Mouse (Mus musculus) heart, embryonic 16.5 days (tissue): ENCODE results near the gene Rpgrip1. TPM values are rescaled to one million over a fixed set of nuclear protein-coding genes. Genes with fewer than 3 reads are reported as not detected.
A peak's percentile ranks its signal among the peaks of the same experiment; 100 is the strongest.

Experiments used
- ATAC-seq: fragments of 200-750 bp; cut with Nextera tagmentation; replicated peaks from 2 replicates; pipeline ENCODE4 v1.8.0; 2017; ENCODE audit warnings: moderate number of reproducible peaks; ENCODE audit not compliant: insufficient read depth, low FRiP score; ENCODE audit errors: extremely low read depth
- H3K27ac ChIP-seq: fragments of 300-500 bp; sonication (generic); 2 replicates; pipeline ENCODE4 v1.5.1; 2014; ENCODE audit warnings: mild to moderate bottlenecking, low read length, control low read depth, moderate library complexity
- H3K27me3 ChIP-seq: fragments of 300-500 bp; sonication (generic); 2 replicates; pipeline ENCODE4 v1.6.1; 2014; ENCODE audit warnings: low read length, mixed read lengths; ENCODE audit not compliant: control insufficient read depth, insufficient read depth
- H3K36me3 ChIP-seq: fragments of 300-500 bp; sonication (generic); 2 replicates; pipeline ENCODE4 v1.6.1; 2014; ENCODE audit not compliant: control insufficient read depth, insufficient read depth
- H3K4me1 ChIP-seq: fragments of 300-500 bp; sonication (generic); 2 replicates; pipeline ENCODE4 v1.6.1; 2014; ENCODE audit warnings: low read length, mixed read lengths; ENCODE audit not compliant: control insufficient read depth, insufficient read depth
- H3K4me2 ChIP-seq: fragments of 300-500 bp; sonication (generic); 2 replicates; pipeline ENCODE4 v1.6.1; 2014; ENCODE audit warnings: low read depth, mild to moderate bottlenecking, control low read depth, low read length
- H3K4me3 ChIP-seq: fragments of 300-500 bp; sonication (generic); 2 replicates; pipeline ENCODE4 v1.5.1; 2014; ENCODE audit warnings: mild to moderate bottlenecking, control low read depth, low read length
- H3K9ac ChIP-seq: fragments of 300-500 bp; sonication (generic); 2 replicates; pipeline ENCODE4 v1.6.1; 2014; ENCODE audit warnings: low read length, control low read depth
- H3K9me3 ChIP-seq: fragments of 300-500 bp; sonication (generic); replicated peaks from 2 replicates; pipeline ENCODE4 v1.6.1; 2016; ENCODE audit warnings: low read length; ENCODE audit not compliant: control insufficient read depth
- WGBS: fragments of 180-500 bp; shearing (Covaris S2); extraction: QIAGEN DNeasy Blood & Tissue Kit; methylation state at CpG from one replicate; pipeline ENCODE4 v1.1.7; 2014; 5-methylcytosine and 5-hydroxymethylcytosine counted together
- polyA plus RNA-seq: library from polyadenylated mRNA; unstranded; fragments of >200 nt; fragmentation: Nextera tagmentation; extraction: Ambion mirVana; gene quantifications from 2 replicates; pipeline ENCODE4 v1.2.1, GENCODE M21; 2015

Gene Rpgrip1
- polyA plus RNA-seq, 1 experiment from 2014 or later, result 24.7 TPM

- peak; percentile 58; the same call in 1 of the 2 replicates for ATAC-seq
- H3K4me1 ChIP-seq, result peaks cover 9% of the 10 kb centered on the region; the same call in 1 of the 2 replicates
- WGBS, result 32% methylated on average over 19 of the region's 19 CpGs
- H3K27me3 ChIP-seq, result no peaks in the 10 kb centered on the region
- peak overlapping the region; percentile 8 for H3K27ac ChIP-seq
- peak overlapping the region; percentile 62 for H3K4me2 ChIP-seq
- H3K9me3 ChIP-seq, result no peaks in the 10 kb centered on the region
- H3K9ac ChIP-seq, result peak overlapping the region; percentile 58; the same call in 1 of the 2 replicates
- peak overlapping the region; percentile 45 for H3K4me3 ChIP-seq
- H3K36me3 ChIP-seq, result no peaks in the 10 kb centered on the region
These were observed 30.3 kb downstream of the Rpgrip1 start for GRCm38 (mm10) chr14:52140577-52141444.

- no peak for ATAC-seq
- Histone ChIP-seq H3K9me3 (no peaks in the 10 kb centered on the region), H3K4me2 (peak overlapping the region; percentile 62; the same call in 1 of the 2 replicates), H3K36me3 (no peaks in the 10 kb centered on the region), H3K4me3 (peak overlapping the region; percentile 45; the same call in 1 of the 2 replicates), H3K27me3 (no peaks in the 10 kb centered on the region), H3K27ac (no peak overlapping the region), H3K4me1 (peaks cover 9% of the 10 kb centered on the region; the same call in 1 of the 2 replicates), H3K9ac (no peak overlapping the region)
- WGBS, result 58% methylated on average over 16 of the region's 16 CpGs
These were observed 31.1 kb downstream of the Rpgrip1 start for GRCm38 (mm10) chr14:52141445-52142127.

- Histone ChIP-seq H3K9me3 (no peaks in the 10 kb centered on the region), H3K27ac (no peak overlapping the region), H3K27me3 (no peaks in the 10 kb centered on the region), H3K36me3 (no peaks in the 10 kb centered on the region), H3K9ac (no peak overlapping the region), H3K4me3 (no peak overlapping the region), H3K4me2 (no peak overlapping the region), H3K4me1 (peaks cover 9% of the 10 kb centered on the region; the same call in 1 of the 2 replicates)
- WGBS, result 63% methylated on average over 4 of the region's 4 CpGs
- no peak for ATAC-seq
These were observed 33.7 kb downstream of the Rpgrip1 start for GRCm38 (mm10) chr14:52144165-52144564.

- 66% methylated on average over 4 of the region's 4 CpGs for WGBS
- no peak overlapping the region for H3K4me3 ChIP-seq
- no peak overlapping the region for H3K27ac ChIP-seq
- H3K9ac ChIP-seq, result no peak overlapping the region
- no peaks in the 10 kb centered on the region for H3K27me3 ChIP-seq
- ATAC-seq, result no peak
- no peak overlapping the region for H3K4me2 ChIP-seq
- no peaks in the 10 kb centered on the region for H3K9me3 ChIP-seq
- H3K4me1 ChIP-seq, result no peaks in the 10 kb centered on the region
- H3K36me3 ChIP-seq, result no peaks in the 10 kb centered on the region
These were observed 36.0 kb downstream of the Rpgrip1 start for GRCm38 (mm10) chr14:52146540-52146939.

GRCm38 (mm10) chr14:52149888-52150287 lies 39.4 kb downstream of the Rpgrip1 start:
- Histone ChIP-seq H3K9me3 (no peaks in the 10 kb centered on the region), H3K36me3 (no peaks in the 10 kb centered on the region), H3K4me1 (no peaks in the 10 kb centered on the region), H3K4me3 (no peak overlapping the region), H3K27me3 (no peaks in the 10 kb centered on the region), H3K4me2 (no peak overlapping the region), H3K9ac (no peak overlapping the region), H3K27ac (no peak overlapping the region)
- no peak for ATAC-seq
- 55% methylated on average over 4 of the region's 4 CpGs for WGBS

GRCm38 (mm10) chr14:52152179-52152578 lies 41.7 kb downstream of the Rpgrip1 start:
- ATAC-seq, result no peak
- H3K36me3 ChIP-seq, result no peaks in the 10 kb centered on the region
- no peak overlapping the region for H3K4me3 ChIP-seq
- H3K27me3 ChIP-seq, result no peaks in the 10 kb centered on the region
- H3K4me2 ChIP-seq, result no peak overlapping the region
- H3K9me3 ChIP-seq, result no peaks in the 10 kb centered on the region
- H3K4me1 ChIP-seq, result no peaks in the 10 kb centered on the region
- no peak overlapping the region for H3K27ac ChIP-seq
- no peak overlapping the region for H3K9ac ChIP-seq
- 41% methylated on average over 7 of the region's 7 CpGs for WGBS

- no peak for ATAC-seq
- H3K27me3 ChIP-seq, result no peaks in the 10 kb centered on the region
- H3K36me3 ChIP-seq, result no peaks in the 10 kb centered on the region
- H3K4me3 ChIP-seq, result no peak overlapping the region
- no peaks in the 10 kb centered on the region for H3K9me3 ChIP-seq
- no peaks in the 10 kb centered on the region for H3K4me1 ChIP-seq
- no peak overlapping the region for H3K4me2 ChIP-seq
- H3K9ac ChIP-seq, result no peak overlapping the region
- no peak overlapping the region for H3K27ac ChIP-seq
- WGBS, result 52% methylated on average over 3 of the region's 3 CpGs
These were observed 42.1 kb downstream of the Rpgrip1 start for GRCm38 (mm10) chr14:52152613-52153012.

- Histone ChIP-seq H3K9ac (no peak overlapping the region), H3K4me1 (no peaks in the 10 kb centered on the region), H3K4me3 (no peak overlapping the region), H3K4me2 (no peak overlapping the region), H3K27me3 (no peaks in the 10 kb centered on the region), H3K36me3 (peaks cover 7% of the 10 kb centered on the region; the same call in 1 of the 2 replicates), H3K9me3 (no peaks in the 10 kb centered on the region), H3K27ac (no peak overlapping the region)
- ATAC-seq, result no peak
- 88% methylated on average over 2 of the region's 2 CpGs for WGBS
These were observed 44.5 kb downstream of the Rpgrip1 start for GRCm38 (mm10) chr14:52155008-52155407.

- no peaks in the 10 kb centered on the region for H3K4me1 ChIP-seq
- no peak overlapping the region for H3K4me3 ChIP-seq
- ATAC-seq, result no peak
- H3K4me2 ChIP-seq, result no peak overlapping the region
- 69% methylated on average over 6 of the region's 6 CpGs for WGBS
- no peak overlapping the region for H3K27ac ChIP-seq
- H3K27me3 ChIP-seq, result no peaks in the 10 kb centered on the region
- no peaks in the 10 kb centered on the region for H3K9me3 ChIP-seq
- peaks cover 49% of the 10 kb centered on the region for H3K36me3 ChIP-seq
- no peak overlapping the region for H3K9ac ChIP-seq
These were observed 50.4 kb downstream of the Rpgrip1 start for GRCm38 (mm10) chr14:52160911-52161310.
